19 mouse cellular contexts compared by ENCODE assay signal in the genomic region with DNA sequence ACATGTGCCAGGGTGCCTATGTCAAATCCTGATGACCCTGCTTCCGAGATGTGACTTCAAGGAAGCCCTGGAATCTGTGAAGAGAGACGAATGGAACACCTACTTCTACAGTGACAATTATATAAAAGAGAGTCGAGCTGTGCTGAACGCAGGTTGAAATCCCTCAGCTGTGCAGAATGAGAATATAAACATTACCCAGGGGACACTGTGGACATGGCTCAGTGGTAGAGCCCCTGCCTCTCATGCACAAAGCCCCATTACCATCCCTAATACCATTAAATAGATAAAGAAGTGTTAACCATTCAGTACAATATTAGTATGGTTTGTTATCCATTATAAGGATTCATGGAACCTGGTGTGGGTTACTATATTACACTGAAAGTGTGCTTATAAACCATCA. TPM values are rescaled to one million over a fixed set of nuclear protein-coding genes. Genes with fewer than 3 reads are reported as not detected.
DNase-seq lines count a peak whose midpoint lies in the region; ATAC-seq lines count a peak whose summit lies in the region.
"Had no signal": no experiment of that assay in that cellular context is flagged by ENCODE, and none has a peak within 500 bp of the region (broad histone marks: within the 10 kb centered on the region; RNA-seq: fewer than 3 reads in every experiment).

No protein-coding gene starts in this region.

- H3K27me3 ChIP-seq in hindbrain, embryonic 14.5 days (ENCODE audit: control insufficient read depth, insufficient read depth, low read length) = no peaks in the 10 kb centered on the region
- no peaks in the 10 kb centered on the region for H3K27me3 ChIP-seq in hindbrain, embryonic 16.5 days (replicated peaks; ENCODE audit: control insufficient read depth, insufficient read depth, low read length)
- H3K27me3 ChIP-seq in neural tube, embryonic 15.5 days (replicated peaks) = no peaks in the 10 kb centered on the region
- H3K27me3 ChIP-seq: embryonic facial prominence, embryonic 12.5 days; embryonic facial prominence, embryonic 15.5 days had no signal

- H3K4me3 ChIP-seq in hindbrain, embryonic 14.5 days (replicated peaks; ENCODE audit: low read length) = no peak overlapping the region
- H3K4me3 ChIP-seq in hindbrain, embryonic 16.5 days (ENCODE audit: low read length) = no peak overlapping the region
- H3K4me3 ChIP-seq in macrophage (ENCODE audit: inconsistent target) = no peak overlapping the region
- no peak overlapping the region for H3K4me3 ChIP-seq in neural tube, embryonic 15.5 days (replicated peaks)
- H3K4me3 ChIP-seq: embryonic facial prominence, embryonic 12.5 days; embryonic facial prominence, embryonic 15.5 days; gastrocnemius, adult 2 months had no signal

- H3K27ac ChIP-seq in hindbrain, embryonic 14.5 days = peak overlapping the region; percentile 20; the same call in 1 of the 2 replicates
- no peak overlapping the region for H3K27ac ChIP-seq in hindbrain, embryonic 16.5 days (ENCODE audit: low read depth, low read length)
- peak overlapping the region; percentile 85 for H3K27ac ChIP-seq in macrophage
- H3K27ac ChIP-seq in neural tube, embryonic 15.5 days (replicated peaks) = 0 out of 2 replicates have a peak overlapping the region, but pooled peaks have one; percentile 3
- H3K27ac ChIP-seq: embryonic facial prominence, embryonic 12.5 days; embryonic facial prominence, embryonic 15.5 days had no signal

- H3K9me3 ChIP-seq in hindbrain, embryonic 14.5 days (ENCODE audit: control insufficient read depth, low read length) = no peaks in the 10 kb centered on the region
- H3K9me3 ChIP-seq in hindbrain, embryonic 16.5 days (ENCODE audit: control insufficient read depth, low read length) = no peaks in the 10 kb centered on the region
- no peaks in the 10 kb centered on the region for H3K9me3 ChIP-seq in neural tube, embryonic 15.5 days (replicated peaks)
- H3K9me3 ChIP-seq: embryonic facial prominence, embryonic 12.5 days; embryonic facial prominence, embryonic 15.5 days had no signal

- H3K36me3 ChIP-seq in hindbrain, embryonic 14.5 days (replicated peaks; ENCODE audit: control insufficient read depth, insufficient read depth) = no peaks in the 10 kb centered on the region
- H3K36me3 ChIP-seq in hindbrain, embryonic 16.5 days (ENCODE audit: control insufficient read depth, insufficient read depth, low read length) = no peaks in the 10 kb centered on the region
- peaks cover 8% of the 10 kb centered on the region; the same call in 1 of the 2 replicates for H3K36me3 ChIP-seq in macrophage (ENCODE audit: inconsistent target)
- H3K36me3 ChIP-seq in neural tube, embryonic 15.5 days = no peaks in the 10 kb centered on the region
- H3K36me3 ChIP-seq: embryonic facial prominence, embryonic 12.5 days; embryonic facial prominence, embryonic 15.5 days had no signal

- no peak for DNase-seq in hindbrain, embryonic 14.5 days (ENCODE audit: low spot score)
- DNase-seq in spleen, postnatal 36 days (ENCODE audit: low spot score in 2 of 2) = peak; percentile 36 to 41
- DNase-seq in spleen, postnatal 14 days (ENCODE audit: low spot score in 2 of 2) = no peak
- DNase-seq in MN1 (ENCODE audit: low spot score) = no peak
- no peak for DNase-seq in cerebellum, postnatal 4 days (ENCODE audit: low spot score in 2 of 2)
- DNase-seq: adrenal gland, adult 2 months; adrenal gland, postnatal 14 days; forebrain, postnatal 0 days; gastrocnemius, adult 2 months; gastrocnemius, postnatal 14 days; heart, adult 11 months had no signal

- no peak overlapping the region for H3K4me2 ChIP-seq in hindbrain, embryonic 14.5 days (replicated peaks)
- H3K4me2 ChIP-seq in hindbrain, embryonic 16.5 days (ENCODE audit: low read length) = no peak overlapping the region
- H3K4me2 ChIP-seq in neural tube, embryonic 15.5 days = no peak overlapping the region
- H3K4me2 ChIP-seq: embryonic facial prominence, embryonic 12.5 days; embryonic facial prominence, embryonic 15.5 days; heart, embryonic 11.5 days had no signal

- H3K4me1 ChIP-seq in hindbrain, embryonic 14.5 days (replicated peaks; ENCODE audit: control insufficient read depth, insufficient read depth, low read length) = peaks cover 9% of the 10 kb centered on the region; the same call in 1 of the 2 replicates
- no peaks in the 10 kb centered on the region for H3K4me1 ChIP-seq in hindbrain, embryonic 16.5 days (ENCODE audit: control insufficient read depth, insufficient read depth, low read depth, low read length)
- H3K4me1 ChIP-seq in neural tube, embryonic 15.5 days = peaks cover 17% of the 10 kb centered on the region
- H3K4me1 ChIP-seq: embryonic facial prominence, embryonic 15.5 days had no signal

- H3K79me2 ChIP-seq in macrophage (ENCODE audit: inconsistent target) = peaks cover 97% of the 10 kb centered on the region

- no peak for ATAC-seq in hindbrain, embryonic 14.5 days (ENCODE audit: low FRiP score)
- no peak for ATAC-seq in hindbrain, embryonic 16.5 days
- no peak for ATAC-seq in neural tube, embryonic 15.5 days (ENCODE audit: low FRiP score)
- ATAC-seq: CD4-positive, CD25-positive, alpha-beta regulatory T cell, adult 4 months; forebrain, postnatal 0 days; Patski had no signal

- 50% methylated on average over 4 of the region's 4 CpGs for WGBS in hindbrain, embryonic 14.5 days
- 62% methylated on average over 4 of the region's 4 CpGs for WGBS in hindbrain, embryonic 16.5 days
- WGBS in macrophage (ENCODE audit: missing documents) = 100% methylated on average over 4 of the region's 4 CpGs
- 60% methylated on average over 4 of the region's 4 CpGs for WGBS in neural tube, embryonic 15.5 days

- no peak overlapping the region for H3K9ac ChIP-seq in hindbrain, embryonic 14.5 days
- H3K9ac ChIP-seq in hindbrain, embryonic 16.5 days (ENCODE audit: low read depth, low read length) = no peak overlapping the region
- no peak overlapping the region for H3K9ac ChIP-seq in neural tube, embryonic 15.5 days (replicated peaks)
- H3K9ac ChIP-seq: embryonic facial prominence, embryonic 12.5 days; embryonic facial prominence, embryonic 15.5 days; forebrain, postnatal 0 days had no signal

RNA-seq across cellular contexts. Expression of a gene that starts 7.2 kb away (rescaled TPM):
- polyA plus RNA-seq in hindbrain, embryonic 14.5 days (2014; fragmentation: Nextera tagmentation; extraction: Ambion mirVana) = 21.0 and 23.0 TPM in 2 replicates
- polyA plus RNA-seq in hindbrain, embryonic 16.5 days (2015; fragmentation: Nextera tagmentation; extraction: Ambion mirVana) = 21.1 and 24.3 TPM in 2 replicates
- total RNA-seq in macrophage (2018; cell fraction: chromatin; rRNA removed) = 100 to 1,000 TPM; 102 to 341 (median 172) TPM
- total RNA-seq in macrophage (2018; cell fraction: cytosol; rRNA removed) = 100 to 1,000 TPM in 2 of 26 experiments, 10 to 100 TPM in 24; 60.3 to 108 (median 79.2) TPM
- 100 to 1,000 TPM in 23 of 26 experiments, 10 to 100 TPM in 3; 85.1 to 476 (median 159) TPM for total RNA-seq in macrophage (2018; cell fraction: nucleus; rRNA removed)
- polyA plus RNA-seq in macrophage (2018) = 50.8 to 80.6 TPM (median 73.2 TPM) in 3 replicates
- 17.9 and 20.2 TPM in 2 replicates for polyA plus RNA-seq in neural tube, embryonic 15.5 days (2015; fragmentation: Nextera tagmentation; extraction: Ambion mirVana)

Comparison
In these comparisons a context has a peak if more than half of its experiments do, and no peak if none do; other contexts are left out.
1. DNase-seq: peak in spleen, postnatal 36 days (2 of 2); none in hindbrain, embryonic 14.5 days (single experiment), spleen, postnatal 14 days (0 of 2), MN1 (single experiment) and cerebellum, postnatal 4 days (0 of 2).